Mouse (Mus musculus): Measurements from ENCODE around the gene Gm8251.

- TF ChIP-seq POLR2A (IDR thresholded peaks at IDR 0.05; ENCODE audit: borderline replicate concordance, insufficient read depth, low read length) (no peak), CTCF (IDR thresholded peaks at IDR 0.05; ENCODE audit: borderline replicate concordance, insufficient read depth, low read depth, low read length) (no peak)
Observed at GRCm38 (mm10) chr1:44102939-44103338, 41.2 kb upstream of the Gm8251 start.

Measured in cerebellum, adult 2 months (tissue).